Mouse (Mus musculus): Measurements from ENCODE around the gene Tox2.
A peak's percentile ranks its signal among the peaks of the same experiment; 100 is the strongest.

The Tox2 gene

GRCm38 (mm10) chr2:163254228-163254627 is 51.3 kb downstream of the Tox2 start:
- no peak for DNase-seq (ENCODE audit: low spot score in 2 of 2)

DNA sequence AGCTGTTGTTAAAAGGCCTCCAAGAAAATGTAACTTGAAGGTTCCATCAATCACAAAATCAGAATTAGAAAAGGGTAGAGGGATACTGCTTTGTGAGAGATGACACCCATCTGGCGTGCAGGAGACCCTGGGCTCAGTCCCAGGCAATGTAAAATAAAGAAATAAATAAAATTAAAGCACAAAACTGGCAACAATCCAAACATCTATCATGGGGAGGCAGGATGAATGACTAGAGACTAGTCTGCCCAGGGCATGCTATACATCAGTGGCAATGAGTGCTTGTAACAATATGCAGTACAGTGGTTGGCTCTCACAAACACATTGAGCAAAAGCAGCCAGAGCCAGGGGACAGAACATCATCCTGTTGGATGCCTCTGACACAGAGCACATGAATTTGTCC is 53.8 kb downstream of the Tox2 start:
- no peak for DNase-seq (ENCODE audit: low spot score in 2 of 2)

GRCm38 (mm10) chr2:163261362-163262054 is 58.6 kb downstream of the Tox2 start:
- DNase-seq (ENCODE audit: low spot score in 2 of 2), result no peak

DNA sequence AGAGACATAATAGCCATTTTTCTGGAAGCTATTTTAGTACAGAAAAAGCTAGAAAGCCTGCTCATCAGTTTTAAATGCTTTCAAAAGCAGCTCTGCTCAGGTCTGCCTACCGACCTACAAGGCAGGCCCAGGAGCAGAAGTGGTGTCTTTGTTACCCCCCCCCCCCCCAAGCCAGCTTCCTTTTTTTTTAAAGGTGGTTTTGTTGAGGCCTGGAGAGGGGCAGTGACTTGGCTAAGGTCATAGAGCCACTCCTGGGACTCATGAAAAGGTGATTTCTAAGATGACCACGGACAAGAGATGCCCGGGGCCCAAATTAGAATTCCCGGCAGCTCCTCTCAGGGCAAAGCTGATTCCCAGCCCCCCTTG is 59.1 kb downstream of the Tox2 start:
- no peak for DNase-seq (ENCODE audit: low spot score in 2 of 2)

DNA sequence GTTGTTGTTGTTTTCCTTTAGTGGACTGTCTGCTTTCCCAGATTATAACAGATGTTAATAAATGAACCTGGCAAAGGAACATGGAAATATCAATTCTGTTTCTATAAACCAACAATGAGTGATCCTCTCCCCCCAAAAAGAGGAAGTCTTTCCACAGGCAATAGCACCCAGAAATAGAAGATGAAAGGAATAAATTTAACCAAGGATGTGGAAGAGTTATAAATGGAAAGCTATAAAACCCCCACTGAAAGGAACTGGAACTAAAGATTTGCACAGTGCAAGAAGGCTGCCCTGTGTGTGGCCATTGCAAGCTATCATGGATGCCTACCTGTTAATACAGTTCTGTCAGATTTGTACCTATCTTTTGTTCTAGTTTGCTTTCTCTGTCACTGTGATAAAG is 64.2 kb downstream of the Tox2 start:
- no peak for DNase-seq (ENCODE audit: low spot score in 2 of 2)

DNA sequence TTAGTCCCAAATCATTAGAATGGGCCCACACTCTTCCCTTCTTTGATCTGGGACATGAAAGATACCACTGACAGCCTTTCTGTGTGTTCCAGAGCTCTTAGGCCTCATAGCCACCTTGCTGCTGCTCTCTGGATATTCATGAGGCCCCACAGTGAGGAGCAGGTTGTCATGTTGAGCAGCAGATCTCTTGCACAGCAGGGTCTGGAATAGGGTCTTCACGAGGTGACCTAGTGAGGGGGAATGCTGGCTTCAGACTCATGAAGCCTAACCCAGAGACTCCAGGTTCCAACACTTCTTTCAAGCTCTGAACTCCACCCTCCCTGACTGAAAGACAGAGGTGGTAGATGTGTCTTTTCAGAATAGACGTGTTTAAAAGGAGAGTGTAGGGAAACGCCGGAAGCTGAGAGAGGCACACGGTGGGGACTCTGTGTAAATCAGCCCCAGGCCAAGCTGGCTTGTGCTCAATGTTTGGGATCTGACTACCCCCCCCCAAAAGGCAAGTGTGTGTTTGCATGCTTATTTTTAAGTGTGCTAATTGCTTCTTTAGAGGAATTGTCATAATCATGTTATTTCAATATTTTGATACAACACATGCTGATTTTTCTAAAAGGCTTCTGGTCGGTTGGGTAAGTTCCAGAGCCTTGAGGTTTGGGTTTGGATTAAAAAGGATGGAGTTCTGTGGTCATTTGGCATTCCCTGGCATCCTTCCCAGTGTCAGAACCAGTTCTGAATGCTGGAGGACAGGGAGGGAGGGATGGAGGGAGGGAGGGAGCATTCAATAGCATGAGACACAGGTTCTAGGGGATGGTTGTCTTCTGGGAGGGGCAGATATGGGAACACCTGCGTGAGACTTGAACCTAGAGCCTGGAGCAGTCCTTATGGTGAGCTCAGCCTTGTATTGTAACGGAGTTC is 68.9 kb downstream of the Tox2 start:
- DNase-seq (ENCODE audit: low spot score in 2 of 2), result no peak

DNA sequence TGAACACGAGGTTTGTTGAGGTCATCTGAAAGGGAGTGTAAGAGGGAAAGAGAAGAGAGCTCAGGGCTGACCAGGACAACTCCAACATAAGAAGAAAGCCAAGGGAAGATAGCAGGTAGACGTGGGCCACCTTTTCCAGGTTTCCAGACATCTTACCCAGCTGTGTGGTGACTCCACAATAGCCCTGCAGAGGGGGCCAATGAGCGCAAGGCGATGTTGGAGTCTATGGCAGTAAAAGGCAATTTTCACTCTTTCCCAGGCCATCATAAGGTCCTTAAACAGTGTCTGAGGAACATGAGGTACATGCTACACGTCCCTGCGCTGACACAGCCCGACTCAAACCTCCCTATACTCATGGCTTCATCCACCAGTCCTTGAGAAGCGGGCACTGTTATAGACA is 70.9 kb downstream of the Tox2 start:
- DNase-seq (ENCODE audit: low spot score in 2 of 2), result peak in 1 of 2 experiments; percentile 25

GRCm38 (mm10) chr2:163275986-163276385 is 73.1 kb downstream of the Tox2 start:
- no peak for DNase-seq (ENCODE audit: low spot score in 2 of 2)

DNA sequence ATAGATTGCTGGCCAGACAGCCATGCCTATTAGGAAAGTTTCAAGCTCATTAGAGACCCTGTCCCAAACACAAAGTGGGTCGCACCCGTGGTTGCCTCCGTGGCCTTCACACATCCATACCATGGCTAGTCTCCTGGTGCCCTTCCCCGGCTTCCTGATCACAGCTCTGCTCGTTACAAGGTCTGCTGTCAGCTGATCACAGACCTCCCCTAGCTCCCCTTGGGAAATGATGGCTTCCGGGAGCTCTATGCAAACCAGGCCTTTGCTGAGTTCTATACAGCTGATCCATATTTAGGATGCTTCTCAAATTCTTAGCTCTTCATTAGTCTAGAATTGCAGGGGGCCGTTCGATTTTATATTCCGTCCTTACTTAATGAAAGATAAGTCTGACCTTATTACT is 75.1 kb downstream of the Tox2 start:
- no peak for DNase-seq (ENCODE audit: low spot score in 2 of 2)

- no peak for DNase-seq (ENCODE audit: low spot score in 2 of 2)
These were observed 77.9 kb downstream of the Tox2 start for GRCm38 (mm10) chr2:163280636-163281322.

- no peak for DNase-seq (ENCODE audit: low spot score in 2 of 2)
These were observed 81.9 kb downstream of the Tox2 start for GRCm38 (mm10) chr2:163284856-163285255.

- DNase-seq (ENCODE audit: low spot score in 2 of 2), result no peak
These were observed 82.4 kb downstream of the Tox2 start for GRCm38 (mm10) chr2:163285335-163285734.

GRCm38 (mm10) chr2:163285762-163286161 is 82.8 kb downstream of the Tox2 start:
- no peak for DNase-seq (ENCODE audit: low spot score in 2 of 2)

GRCm38 (mm10) chr2:163288881-163289379 is 86.0 kb downstream of the Tox2 start:
- no peak for DNase-seq (ENCODE audit: low spot score in 2 of 2)

DNA sequence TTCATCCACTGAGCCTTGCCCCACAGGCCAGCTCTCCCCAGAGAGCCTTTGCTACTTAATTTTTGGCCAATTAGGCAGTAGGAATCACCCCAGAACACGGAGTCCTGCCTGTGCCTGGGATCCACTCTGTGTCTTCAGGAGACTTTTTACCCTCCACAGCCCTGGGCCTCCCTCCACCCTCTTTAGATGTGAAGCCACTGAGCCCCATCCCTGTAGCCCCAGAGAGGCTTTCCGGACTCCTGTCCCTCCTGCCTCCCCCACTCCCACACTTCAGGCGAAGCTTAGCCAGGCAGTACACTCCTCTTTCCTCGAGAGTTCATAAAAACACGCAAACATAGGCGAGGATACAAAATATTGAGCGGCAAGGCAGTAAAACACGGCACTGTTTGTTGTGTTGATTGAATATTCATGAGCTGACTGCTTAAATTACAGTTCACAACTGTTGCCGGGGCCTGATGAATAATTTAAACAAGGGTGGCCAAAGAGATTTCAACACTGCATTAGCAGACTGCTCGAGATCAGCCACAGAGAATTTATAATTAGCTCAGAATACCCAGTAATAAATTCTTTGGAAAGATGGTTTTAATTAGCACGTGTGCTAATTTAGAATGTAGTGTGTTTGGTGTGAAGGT is 94.2 kb downstream of the Tox2 start:
- DNase-seq (ENCODE audit: low spot score in 2 of 2), result no peak

DNA sequence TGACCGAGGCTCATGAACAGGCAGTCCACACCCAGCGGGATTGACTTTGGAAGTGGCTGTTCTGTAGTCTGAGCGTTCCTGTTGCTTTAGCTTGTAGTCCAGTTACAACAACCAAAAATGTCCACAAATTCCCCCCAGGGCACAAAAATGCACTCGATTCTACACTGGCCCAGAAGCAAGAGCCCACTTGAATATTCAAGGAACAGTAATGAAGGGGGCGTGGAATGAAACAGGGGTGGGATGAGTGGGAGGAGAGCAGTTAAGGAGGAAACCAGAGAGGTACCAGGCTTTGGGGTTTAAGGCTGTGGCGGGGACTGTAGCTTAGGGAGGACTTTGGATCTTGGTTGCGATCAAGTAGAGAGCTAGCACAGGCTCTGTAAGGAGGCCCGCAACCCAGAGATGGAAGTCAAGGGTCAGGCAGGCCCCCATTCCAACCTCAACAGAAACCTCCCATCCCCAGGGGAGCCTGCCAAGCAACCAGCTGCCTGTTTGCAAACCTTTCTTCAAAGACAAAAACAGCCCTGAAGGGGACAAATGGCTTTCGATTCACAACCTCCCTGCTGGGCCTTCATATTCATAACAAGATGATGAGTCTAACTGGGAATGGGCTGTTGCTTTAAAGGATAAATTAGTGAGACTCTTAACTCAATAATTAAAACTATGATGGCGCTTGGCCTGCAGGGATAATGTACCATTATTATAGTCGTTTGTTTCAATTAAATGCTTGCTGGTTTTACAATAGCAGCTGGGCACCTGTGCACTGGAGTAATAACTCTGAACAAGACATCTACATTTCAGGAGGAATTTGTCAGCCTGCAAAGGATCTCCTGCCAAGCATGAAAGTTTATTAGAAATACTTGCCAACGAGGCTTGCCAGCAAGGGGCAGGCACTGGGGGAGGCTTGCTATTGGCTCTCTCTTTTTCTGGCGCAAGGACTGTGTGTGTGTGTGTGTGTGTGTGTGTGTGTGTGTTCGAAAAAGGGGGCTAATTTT is 97.4 kb downstream of the Tox2 start:
- DNase-seq (ENCODE audit: low spot score in 2 of 2), result no peak

DNA sequence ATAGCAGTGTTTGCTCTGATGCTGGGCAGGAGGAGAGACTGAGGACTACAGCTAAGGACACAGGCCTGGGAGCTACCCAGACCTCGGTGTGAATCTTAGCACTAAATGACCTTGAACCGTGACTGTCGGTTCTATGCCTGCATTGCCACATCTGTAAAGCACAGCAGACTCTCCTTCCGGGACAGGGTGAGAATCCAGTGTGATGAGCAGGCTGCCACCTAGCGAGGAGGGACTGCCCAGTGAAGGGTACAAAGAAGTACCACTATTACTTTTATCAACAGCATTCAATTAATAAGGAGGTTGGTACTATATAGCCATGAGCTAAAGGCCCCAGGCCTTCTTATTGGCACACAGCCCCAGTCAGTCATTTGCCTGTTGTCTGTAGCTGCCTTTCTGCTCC is 98.7 kb downstream of the Tox2 start:
- DNase-seq (ENCODE audit: low spot score in 2 of 2), result no peak

GRCm38 (mm10) chr2:163303037-163303436 is 100.1 kb downstream of the Tox2 start:
- no peak for DNase-seq (ENCODE audit: low spot score in 2 of 2)

DNA sequence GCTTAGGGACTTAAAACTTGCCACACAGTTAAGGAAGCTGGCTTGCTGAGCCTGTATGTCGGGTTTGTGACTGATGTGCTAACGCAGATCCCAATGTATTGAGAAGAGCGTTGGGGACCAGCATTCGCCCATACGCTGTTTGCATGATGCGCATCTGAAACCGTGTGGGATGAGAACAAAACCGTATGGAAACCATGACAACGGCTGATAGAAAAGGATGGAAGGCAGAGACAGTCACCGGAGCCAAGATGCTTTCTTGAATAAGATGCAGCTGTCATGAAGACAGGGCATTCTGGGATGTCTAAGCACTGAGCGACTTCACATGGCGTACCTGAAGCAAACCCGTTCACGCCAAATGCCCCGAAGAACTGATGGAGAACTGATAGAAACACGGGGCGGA is 106.5 kb downstream of the Tox2 start:
- DNase-seq (ENCODE audit: low spot score in 2 of 2), result no peak

GRCm38 (mm10) chr2:163310163-163310688 is 107.3 kb downstream of the Tox2 start:
- DNase-seq (ENCODE audit: low spot score in 2 of 2), result peak in 1 of 2 experiments; percentile 21

All from thymus, postnatal 10 days (tissue).